Mouse (Mus musculus): ENCODE measurements at regions not wholly inside any gene's neighbourhood (a gene's known extent, or its start where the extent isn't known, plus 50 kb on each side); places are given as distances from the start of the nearest gene placed in this dataset.
A peak's percentile ranks its signal among the peaks of the same experiment; 100 is the strongest.

DNA sequence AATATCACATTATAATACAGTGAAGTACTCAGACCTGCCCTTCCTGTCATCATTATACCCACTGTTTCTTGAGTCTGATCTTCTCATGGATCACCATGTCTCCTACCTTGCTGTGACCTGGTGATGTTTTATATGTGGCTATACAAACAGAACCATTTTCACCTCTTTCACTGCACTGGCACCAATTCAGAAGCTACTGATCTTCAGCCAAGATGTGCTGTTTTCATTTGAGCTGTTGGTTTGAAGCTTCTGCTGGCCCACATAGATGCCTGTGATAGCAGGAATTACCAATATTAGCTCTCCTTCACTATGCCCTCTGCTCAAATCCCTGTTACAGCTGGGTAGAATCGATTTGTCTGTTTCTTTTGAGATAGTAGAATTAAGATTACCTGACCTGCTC, 282.3 kb downstream of the Casp12 start:
- H3K27ac ChIP-seq (replicated peaks; ENCODE audit: low read depth, low read length) = no peak overlapping the region
- H3K9ac ChIP-seq (ENCODE audit: low read depth, low read length, severe bottlenecking) = no peak overlapping the region
- no peaks in the 10 kb centered on the region for H3K27me3 ChIP-seq (ENCODE audit: control insufficient read depth, insufficient read depth, low read length)
- WGBS = 71% methylated on average over 1 of the region's 1 CpGs
- ATAC-seq (ENCODE audit: low FRiP score, low read depth) = no peak
- H3K4me3 ChIP-seq (replicated peaks; ENCODE audit: low read length) = no peak overlapping the region
- DNase-seq (ENCODE audit: low spot score) = no peak
- TF ChIP-seq POLR2A (IDR thresholded peaks at IDR 0.05; ENCODE audit: borderline replicate concordance, extremely low read depth, insufficient read depth, insufficient read length) = no peak
- H3K4me1 ChIP-seq (ENCODE audit: control insufficient read depth, insufficient read depth, low read length) = no peaks in the 10 kb centered on the region
- H3K36me3 ChIP-seq (ENCODE audit: control insufficient read depth, insufficient read depth, low read length) = no peaks in the 10 kb centered on the region
- no peak overlapping the region for H3K4me2 ChIP-seq (replicated peaks; ENCODE audit: low read depth, low read length, severe bottlenecking)
- H3K9me3 ChIP-seq (ENCODE audit: control insufficient read depth, low read length) = no peaks in the 10 kb centered on the region

GRCm38 (mm10) chr9:5634461-5634953, 289.3 kb downstream of the Casp12 start:
- no peak overlapping the region for H3K9ac ChIP-seq (ENCODE audit: low read depth, low read length, severe bottlenecking)
- no peak for ATAC-seq (ENCODE audit: low FRiP score, low read depth)
- no peak overlapping the region for H3K4me3 ChIP-seq (replicated peaks; ENCODE audit: low read length)
- H3K9me3 ChIP-seq (ENCODE audit: control insufficient read depth, low read length) = no peaks in the 10 kb centered on the region
- TF ChIP-seq POLR2A (IDR thresholded peaks at IDR 0.05; ENCODE audit: borderline replicate concordance, extremely low read depth, insufficient read depth, insufficient read length) = no peak
- H3K27ac ChIP-seq (replicated peaks; ENCODE audit: low read depth, low read length) = no peak overlapping the region
- 44% methylated on average over 3 of the region's 3 CpGs for WGBS
- no peaks in the 10 kb centered on the region for H3K4me1 ChIP-seq (ENCODE audit: control insufficient read depth, insufficient read depth, low read length)
- H3K36me3 ChIP-seq (ENCODE audit: control insufficient read depth, insufficient read depth, low read length) = no peaks in the 10 kb centered on the region
- DNase-seq (ENCODE audit: low spot score) = peak; percentile 22
- H3K4me2 ChIP-seq (replicated peaks; ENCODE audit: low read depth, low read length, severe bottlenecking) = no peak overlapping the region
- no peaks in the 10 kb centered on the region for H3K27me3 ChIP-seq (ENCODE audit: control insufficient read depth, insufficient read depth, low read length)

DNA sequence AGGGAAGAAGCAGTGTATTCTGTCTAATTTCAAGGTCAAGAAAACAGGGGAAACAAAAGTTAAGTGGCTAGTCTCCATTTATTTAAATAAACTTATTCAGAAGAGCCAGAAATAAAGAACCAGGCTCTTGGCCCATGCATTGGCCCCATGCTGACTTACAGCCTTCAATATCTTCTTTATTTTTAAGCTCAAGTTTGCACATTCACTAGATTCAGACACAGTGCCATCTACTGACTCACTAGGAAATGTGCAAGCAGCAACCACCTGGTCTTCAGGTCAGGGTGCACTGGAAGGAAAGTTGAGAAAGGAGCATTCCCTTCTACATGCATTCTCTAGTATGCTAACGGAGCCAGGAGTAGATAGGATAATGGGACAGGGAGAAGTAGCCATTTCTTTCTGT, 289.7 kb downstream of the Casp12 start:
- Histone ChIP-seq H3K4me2 (replicated peaks; ENCODE audit: low read depth, low read length, severe bottlenecking) (no peak overlapping the region), H3K36me3 (ENCODE audit: control insufficient read depth, insufficient read depth, low read length) (no peaks in the 10 kb centered on the region), H3K9ac (ENCODE audit: low read depth, low read length, severe bottlenecking) (no peak overlapping the region), H3K27me3 (ENCODE audit: control insufficient read depth, insufficient read depth, low read length) (no peaks in the 10 kb centered on the region), H3K9me3 (ENCODE audit: control insufficient read depth, low read length) (no peaks in the 10 kb centered on the region), H3K4me3 (replicated peaks; ENCODE audit: low read length) (no peak overlapping the region), H3K27ac (replicated peaks; ENCODE audit: low read depth, low read length) (no peak overlapping the region), H3K4me1 (ENCODE audit: control insufficient read depth, insufficient read depth, low read length) (no peaks in the 10 kb centered on the region)
- WGBS = 26% methylated on average over 1 of the region's 1 CpGs
- no peak for TF ChIP-seq POLR2A (IDR thresholded peaks at IDR 0.05; ENCODE audit: borderline replicate concordance, extremely low read depth, insufficient read depth, insufficient read length)
- no peak for ATAC-seq (ENCODE audit: low FRiP score, low read depth)
- peak; percentile 67 for DNase-seq (ENCODE audit: low spot score)

GRCm38 (mm10) chr9:5663886-5664285, 318.7 kb downstream of the Casp12 start:
- ATAC-seq (ENCODE audit: low FRiP score, low read depth) (no peak), DNase-seq (ENCODE audit: low spot score) (no peak)
- Histone ChIP-seq H3K27me3 (ENCODE audit: control insufficient read depth, insufficient read depth, low read length) (no peaks in the 10 kb centered on the region), H3K27ac (replicated peaks; ENCODE audit: low read depth, low read length) (no peak overlapping the region), H3K36me3 (ENCODE audit: control insufficient read depth, insufficient read depth, low read length) (no peaks in the 10 kb centered on the region), H3K9me3 (ENCODE audit: control insufficient read depth, low read length) (no peaks in the 10 kb centered on the region), H3K4me2 (replicated peaks; ENCODE audit: low read depth, low read length, severe bottlenecking) (no peak overlapping the region), H3K4me1 (ENCODE audit: control insufficient read depth, insufficient read depth, low read length) (no peaks in the 10 kb centered on the region), H3K9ac (ENCODE audit: low read depth, low read length, severe bottlenecking) (no peak overlapping the region), H3K4me3 (replicated peaks; ENCODE audit: low read length) (no peak overlapping the region)
- 88% methylated on average over 7 of the region's 7 CpGs for WGBS
- no peak for TF ChIP-seq POLR2A (IDR thresholded peaks at IDR 0.05; ENCODE audit: borderline replicate concordance, extremely low read depth, insufficient read depth, insufficient read length)

DNA sequence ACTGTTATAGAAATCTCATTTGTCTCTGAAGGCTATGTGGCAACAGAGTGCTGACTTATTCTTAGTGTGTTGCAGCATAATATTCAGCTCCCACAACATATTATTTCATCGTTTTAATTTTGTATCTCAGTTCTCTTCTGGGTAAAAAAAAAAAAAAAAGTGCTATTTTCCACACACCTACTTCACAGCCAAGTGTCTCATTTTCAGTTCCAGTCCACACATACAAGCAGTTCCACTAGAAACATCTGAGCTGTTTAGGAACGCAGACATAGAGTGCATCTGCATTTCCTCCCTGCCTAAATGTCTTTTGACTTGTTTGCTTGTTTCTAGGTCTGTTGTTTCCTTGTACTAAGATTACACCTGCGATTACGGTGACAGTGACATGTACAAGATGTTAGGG, 328.3 kb downstream of the Casp12 start:
- Histone ChIP-seq H3K4me3 (replicated peaks; ENCODE audit: low read length) (no peak overlapping the region), H3K27me3 (ENCODE audit: control insufficient read depth, insufficient read depth, low read length) (no peaks in the 10 kb centered on the region), H3K4me1 (ENCODE audit: control insufficient read depth, insufficient read depth, low read length) (no peaks in the 10 kb centered on the region), H3K9ac (ENCODE audit: low read depth, low read length, severe bottlenecking) (no peak overlapping the region), H3K27ac (replicated peaks; ENCODE audit: low read depth, low read length) (no peak overlapping the region), H3K4me2 (replicated peaks; ENCODE audit: low read depth, low read length, severe bottlenecking) (no peak overlapping the region), H3K9me3 (ENCODE audit: control insufficient read depth, low read length) (no peaks in the 10 kb centered on the region), H3K36me3 (ENCODE audit: control insufficient read depth, insufficient read depth, low read length) (no peaks in the 10 kb centered on the region)
- ATAC-seq (ENCODE audit: low FRiP score, low read depth) (no peak), DNase-seq (ENCODE audit: low spot score) (no peak)
- TF ChIP-seq POLR2A (IDR thresholded peaks at IDR 0.05; ENCODE audit: borderline replicate concordance, extremely low read depth, insufficient read depth, insufficient read length) = no peak
- WGBS = 84% methylated on average over 4 of the region's 4 CpGs

- 69% methylated on average over 3 of the region's 3 CpGs for WGBS
- H3K36me3 ChIP-seq (ENCODE audit: control insufficient read depth, insufficient read depth, low read length) = no peaks in the 10 kb centered on the region
- no peaks in the 10 kb centered on the region for H3K9me3 ChIP-seq (ENCODE audit: control insufficient read depth, low read length)
- H3K27me3 ChIP-seq (ENCODE audit: control insufficient read depth, insufficient read depth, low read length) = no peaks in the 10 kb centered on the region
- no peak overlapping the region for H3K27ac ChIP-seq (replicated peaks; ENCODE audit: low read depth, low read length)
- H3K4me1 ChIP-seq (ENCODE audit: control insufficient read depth, insufficient read depth, low read length) = no peaks in the 10 kb centered on the region
- ATAC-seq (ENCODE audit: low FRiP score, low read depth) = no peak
- no peak overlapping the region for H3K9ac ChIP-seq (ENCODE audit: low read depth, low read length, severe bottlenecking)
- H3K4me2 ChIP-seq (replicated peaks; ENCODE audit: low read depth, low read length, severe bottlenecking) = no peak overlapping the region
- DNase-seq (ENCODE audit: low spot score) = no peak
- H3K4me3 ChIP-seq (replicated peaks; ENCODE audit: low read length) = no peak overlapping the region
- TF ChIP-seq POLR2A (IDR thresholded peaks at IDR 0.05; ENCODE audit: borderline replicate concordance, extremely low read depth, insufficient read depth, insufficient read length) = no peak
These were observed 363.3 kb downstream of the Casp12 start for GRCm38 (mm10) chr9:5708482-5708881.

Measured in limb, embryonic 14.5 days (tissue).